Mouse (Mus musculus) yolk sac, embryonic 10.5 days (tissue): ENCODE results near the gene Foxp1.

Source experiments
- DNase-seq: peaks from one replicate; pipeline ENCODE4 v3.0.0-alpha.2; 2017; ENCODE audit warnings: low spot score

Gene Foxp1

DNA sequence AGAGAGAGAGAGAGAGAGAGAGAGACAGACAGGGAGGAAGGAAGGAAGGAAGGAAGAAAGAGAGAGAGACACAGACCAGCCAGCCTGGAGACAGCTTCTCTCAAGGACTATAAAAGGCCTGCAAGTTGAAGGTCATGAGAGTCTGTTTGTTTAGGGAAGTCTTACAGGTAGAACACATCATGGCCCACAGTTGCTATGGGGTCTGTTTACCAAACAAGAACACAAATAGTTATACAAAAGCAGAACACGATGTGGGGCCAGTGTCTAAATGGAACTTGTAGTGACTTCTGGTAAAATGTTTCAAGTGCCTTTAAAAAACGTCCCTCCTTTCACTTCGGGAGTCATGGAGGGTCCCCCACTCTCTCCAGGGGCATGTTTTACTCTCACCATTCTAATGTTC is 529.3 kb downstream of the Foxp1 start:
- no peak for DNase-seq

DNA sequence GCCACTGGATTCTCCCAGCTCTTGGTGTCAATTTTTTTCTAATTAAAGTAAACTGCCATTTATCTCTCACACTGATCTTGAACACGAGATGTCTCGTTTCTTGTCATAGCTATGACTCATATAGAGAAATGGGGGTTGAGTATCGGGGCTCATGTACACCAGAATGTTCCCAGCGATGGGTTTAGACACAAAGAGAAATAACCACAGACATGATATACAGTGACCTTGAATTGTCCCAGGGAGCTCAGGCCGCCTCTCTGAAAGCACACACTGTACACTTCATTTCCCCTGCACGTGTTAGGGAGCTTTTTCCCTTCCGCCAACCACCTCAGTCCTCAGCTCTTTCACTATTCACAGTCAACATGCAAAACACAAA is 529.8 kb downstream of the Foxp1 start:
- no peak for DNase-seq

GRCm38 (mm10) chr6:98991900-98992771 is 530.4 kb downstream of the Foxp1 start:
- DNase-seq: no peak

- no peak for DNase-seq
Observed at GRCm38 (mm10) chr6:98987533-98988169, 534.9 kb downstream of the Foxp1 start.

- DNase-seq: no peak
Observed at GRCm38 (mm10) chr6:98985452-98985851, 537.1 kb downstream of the Foxp1 start.

- no peak for DNase-seq
Observed at GRCm38 (mm10) chr6:98984626-98985025, 537.9 kb downstream of the Foxp1 start.

DNA sequence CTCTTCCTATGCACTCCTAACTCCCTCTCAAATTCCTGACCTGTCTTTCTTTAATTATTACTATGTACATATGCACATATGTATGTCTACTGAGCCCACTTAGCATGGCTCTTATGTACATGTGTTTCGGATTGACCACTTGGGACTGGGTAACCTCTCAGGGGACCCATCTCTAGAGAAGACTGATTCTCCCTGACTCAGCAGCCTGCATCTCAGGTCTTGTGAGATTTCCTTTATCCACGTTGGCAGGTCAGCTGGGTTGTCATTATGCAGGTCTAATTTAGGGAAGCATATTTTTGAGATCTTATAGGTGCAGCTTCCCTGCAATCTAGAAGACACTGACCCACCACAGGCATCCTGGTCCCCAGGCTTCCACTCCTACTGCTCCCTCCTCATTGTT is 538.5 kb downstream of the Foxp1 start:
- no peak for DNase-seq

DNA sequence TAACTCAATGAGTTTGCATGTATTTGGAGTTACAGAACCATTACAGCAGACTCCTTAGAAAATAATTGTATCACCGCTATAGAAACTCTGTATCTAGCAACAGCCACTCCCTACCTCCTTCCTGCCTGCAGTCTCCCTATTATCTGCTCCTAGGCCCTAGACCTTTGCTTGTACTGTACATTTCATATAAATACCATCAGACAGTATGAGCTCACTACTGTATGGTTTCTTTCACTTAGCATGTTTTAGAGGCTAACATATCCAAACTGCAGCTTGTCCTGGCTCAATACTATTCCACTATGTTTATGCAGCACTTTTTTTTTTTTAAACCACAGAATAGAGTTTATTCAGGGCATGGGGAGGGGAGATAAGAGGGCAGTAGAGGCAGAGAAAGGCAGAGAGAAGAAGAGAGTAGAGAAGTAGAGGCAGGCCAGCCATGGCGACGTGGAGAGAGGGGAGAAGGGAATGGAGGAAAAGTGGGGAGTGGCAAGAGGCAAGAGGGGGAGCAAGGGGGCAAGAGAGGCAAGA is 539.1 kb downstream of the Foxp1 start:
- no peak for DNase-seq

DNA sequence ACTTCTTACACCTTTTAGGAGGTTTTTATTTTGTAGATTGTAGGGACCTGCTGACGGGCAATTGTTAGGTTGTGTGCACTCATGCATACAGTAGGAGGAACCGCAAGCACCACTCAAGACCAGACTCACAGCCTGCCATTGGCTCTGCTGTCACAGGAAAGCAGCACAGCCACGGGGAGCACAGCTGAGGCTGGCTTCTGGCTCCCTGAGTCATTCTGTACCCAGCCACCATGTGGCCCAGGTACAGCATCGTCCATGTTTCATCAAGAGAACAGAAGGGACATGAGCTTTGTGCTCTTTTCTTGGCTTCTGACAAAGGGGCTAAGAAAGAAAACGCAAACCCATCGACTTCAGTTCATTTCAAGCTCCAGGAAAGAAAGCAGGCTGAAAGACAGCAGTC is 541.3 kb downstream of the Foxp1 start:
- no peak for DNase-seq

GRCm38 (mm10) chr6:98980432-98980831 is 542.1 kb downstream of the Foxp1 start:
- no peak for DNase-seq

DNA sequence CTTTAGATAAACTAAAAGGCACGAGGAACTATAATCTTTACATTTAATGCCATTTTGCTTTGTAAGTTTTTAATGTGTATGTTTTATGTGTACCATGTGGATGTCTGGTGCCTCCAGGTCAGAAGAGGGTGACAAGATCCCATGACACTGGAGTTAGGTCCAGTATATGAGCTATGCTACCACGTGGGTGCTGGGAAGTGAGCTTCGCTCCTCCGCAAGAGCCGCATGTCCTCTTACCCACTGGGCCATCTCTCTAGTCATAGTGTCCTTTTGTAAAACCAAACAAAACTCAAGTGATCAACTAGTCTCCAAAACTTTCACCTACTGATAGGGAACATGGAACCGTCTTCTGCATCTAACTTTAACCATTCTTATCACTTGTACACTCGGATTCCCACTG is 542.5 kb downstream of the Foxp1 start:
- DNase-seq: no peak

- no peak for DNase-seq
Observed at GRCm38 (mm10) chr6:98977806-98978205, 544.7 kb downstream of the Foxp1 start.

DNA sequence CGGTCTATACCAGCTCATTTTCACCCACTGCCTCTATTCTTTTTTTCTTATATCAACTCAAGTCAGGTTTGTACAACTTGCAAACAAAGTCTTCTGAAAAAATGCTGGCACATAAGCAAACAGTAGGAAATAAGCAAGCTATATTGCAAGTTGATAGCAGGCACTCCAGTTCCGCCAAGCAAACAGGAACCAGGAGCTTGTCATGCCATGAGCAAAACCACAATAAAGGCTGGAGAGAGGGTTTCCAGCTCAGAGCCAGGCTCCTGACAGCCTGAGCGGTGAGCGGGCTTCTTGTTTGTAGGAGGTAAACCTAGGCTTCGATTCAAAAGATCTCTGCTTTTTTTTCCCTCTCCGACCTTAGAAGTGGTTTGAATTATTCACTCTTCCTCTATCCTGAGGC is 546.6 kb downstream of the Foxp1 start:
- DNase-seq: no peak

- DNase-seq: no peak
Observed at GRCm38 (mm10) chr6:98973433-98973832, 549.1 kb downstream of the Foxp1 start.

- no peak for DNase-seq
Observed at GRCm38 (mm10) chr6:98972404-98972803, 550.1 kb downstream of the Foxp1 start.

GRCm38 (mm10) chr6:98959333-98959732 is 563.2 kb downstream of the Foxp1 start:
- no peak for DNase-seq

- no peak for DNase-seq
Observed at GRCm38 (mm10) chr6:98956522-98957169, 565.9 kb downstream of the Foxp1 start.

GRCm38 (mm10) chr6:98955706-98956105 is 566.8 kb downstream of the Foxp1 start:
- DNase-seq: no peak

GRCm38 (mm10) chr6:98954439-98954838 is 568.1 kb downstream of the Foxp1 start:
- DNase-seq: no peak

DNA sequence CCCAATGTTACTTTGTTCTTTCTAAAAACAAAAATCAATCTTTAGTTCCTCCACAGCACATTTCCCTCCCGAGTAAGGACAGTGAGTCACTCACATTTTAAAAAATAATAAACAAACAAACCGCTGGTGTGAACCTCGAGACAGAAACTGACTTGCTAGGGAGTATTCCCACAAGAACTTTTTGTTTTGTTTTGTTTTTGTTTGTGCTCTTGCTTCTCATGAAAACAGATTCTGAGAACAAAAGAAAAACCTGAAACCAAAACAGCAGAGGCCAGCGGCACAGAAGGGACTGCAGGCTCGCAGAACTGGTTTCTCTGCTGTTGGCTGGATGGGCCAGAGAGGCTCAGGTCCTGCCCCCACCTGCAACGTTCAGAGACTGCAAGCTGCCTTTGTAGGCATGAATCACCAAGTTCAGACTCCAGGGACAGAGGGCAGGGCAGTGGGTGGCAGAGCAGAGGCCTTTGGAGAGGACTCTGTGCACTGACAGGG is 572.8 kb downstream of the Foxp1 start:
- DNase-seq: no peak

DNA sequence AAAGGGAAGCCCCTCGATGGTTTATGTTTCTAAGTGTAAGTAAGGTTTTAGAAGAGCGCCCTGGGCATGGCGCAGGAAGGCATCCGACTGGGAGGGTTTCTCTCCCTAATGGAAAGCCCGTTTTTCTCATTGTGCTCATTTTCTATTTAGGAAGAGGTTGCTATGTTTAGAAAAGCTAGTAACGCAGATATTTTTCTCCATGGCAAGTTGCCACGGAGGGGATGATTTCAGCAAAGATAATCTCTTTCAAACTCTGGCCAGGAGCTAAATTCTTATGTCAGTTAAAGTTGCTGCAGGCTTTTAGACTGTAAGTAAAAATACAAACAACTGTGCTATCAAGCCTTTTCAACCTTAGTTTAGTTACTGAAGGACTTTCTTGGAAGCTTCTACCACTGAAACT is 573.2 kb downstream of the Foxp1 start:
- no peak for DNase-seq
